Mouse (Mus musculus): ENCODE results near the gene Grin2a.

- TF ChIP-seq GATA1 (IDR thresholded peaks at IDR 0.05; ENCODE audit: low read length) (no peak), TAL1 (IDR thresholded peaks at IDR 0.05; ENCODE audit: low read length) (no peak)
Measured at GRCm38 (mm10) chr16:9941306-9941930, 53.9 kb downstream of the Grin2a start.
